Mouse (Mus musculus): ENCODE results near the gene Utrn.

DNA sequence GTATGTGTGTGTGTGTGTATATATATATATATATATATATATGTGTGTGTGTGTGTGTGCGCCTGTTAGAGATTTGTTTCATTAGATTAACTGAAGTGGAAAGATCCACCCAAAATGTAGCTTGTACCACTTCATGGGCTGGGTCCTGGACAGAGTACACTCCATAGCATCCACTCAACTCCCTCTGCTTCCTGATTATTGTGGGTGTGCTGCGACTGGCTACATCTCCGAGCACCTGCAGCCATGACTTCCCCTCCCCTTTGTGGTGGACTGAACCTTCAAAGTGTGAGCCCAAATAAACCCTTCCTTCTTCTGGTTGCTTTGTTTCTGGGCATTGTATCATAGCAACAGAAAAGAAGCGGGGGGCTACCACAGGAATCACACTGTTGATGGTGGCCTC lies 6.2 kb upstream of the Utrn start:
- TF ChIP-seq CTCF (IDR thresholded peaks at IDR 0.05; ENCODE audit: low read depth, low read length), result no peak
- TF ChIP-seq POLR2A (IDR thresholded peaks at IDR 0.05; ENCODE audit: borderline replicate concordance, low read depth, low read length), result no peak

All from bone marrow macrophage, adult 2 months (primary cell).